In genomic region chr7:45093516-45093905, GRCm38 (mm10) we compare ENCODE assay signal across 13 mouse cellular contexts. TPM values are rescaled to one million over a fixed set of nuclear protein-coding genes. Genes with fewer than 3 reads are reported as not detected.
DNase-seq lines count a peak whose midpoint lies in the region; ATAC-seq and TF ChIP-seq lines count a peak whose summit lies in the region.
"Had no signal": no experiment of that assay in that cellular context is flagged by ENCODE, and none has a peak within 500 bp of the region (broad histone marks: within the 10 kb centered on the region; RNA-seq: fewer than 3 reads in every experiment).

No protein-coding gene starts in this region.

- peak overlapping the region; percentile 91; the same call in 1 of the 2 replicates for H3K27ac ChIP-seq in lung, embryonic 14.5 days (ENCODE audit: low read depth)
- peak overlapping the region; percentile 97 for H3K27ac ChIP-seq in embryonic facial prominence, embryonic 14.5 days (replicated peaks; ENCODE audit: low read depth, low read length)
- H3K27ac ChIP-seq in liver, postnatal 0 days (ENCODE audit: low read depth): no peak overlapping the region
- H3K27ac ChIP-seq: neural tube, embryonic 12.5 days had no signal

- H3K4me3 ChIP-seq in lung, embryonic 14.5 days (ENCODE audit: low read depth, low read length): no peak overlapping the region
- no peak overlapping the region for H3K4me3 ChIP-seq in embryonic facial prominence, embryonic 14.5 days (ENCODE audit: low read depth, low read length)
- no peak overlapping the region for H3K4me3 ChIP-seq in liver, postnatal 0 days (ENCODE audit: low read depth, low read length)
- H3K4me3 ChIP-seq: neural tube, embryonic 12.5 days had no signal

- TF ChIP-seq EP300 in liver, postnatal 0 days (IDR thresholded peaks at IDR 0.05; ENCODE audit: low read depth): no peak

- no peak overlapping the region for H3K4me2 ChIP-seq in lung, embryonic 14.5 days
- peak overlapping the region; percentile 70; the same call in 1 of the 2 replicates for H3K4me2 ChIP-seq in embryonic facial prominence, embryonic 14.5 days (ENCODE audit: low read depth, low read length)
- no peak overlapping the region for H3K4me2 ChIP-seq in liver, postnatal 0 days (ENCODE audit: low read depth, low read length)
- H3K4me2 ChIP-seq: neural tube, embryonic 12.5 days had no signal

- H3K9ac ChIP-seq in lung, embryonic 14.5 days: no peak overlapping the region
- H3K9ac ChIP-seq in embryonic facial prominence, embryonic 14.5 days (ENCODE audit: low read depth, low read length): no peak overlapping the region
- H3K9ac ChIP-seq in liver, postnatal 0 days (replicated peaks): no peak overlapping the region
- H3K9ac ChIP-seq: neural tube, embryonic 12.5 days had no signal

- peaks cover 10% of the 10 kb centered on the region for H3K36me3 ChIP-seq in lung, embryonic 14.5 days (ENCODE audit: insufficient read depth)
- H3K36me3 ChIP-seq in embryonic facial prominence, embryonic 14.5 days (ENCODE audit: control insufficient read depth, insufficient read depth, low read length): peaks cover 19% of the 10 kb centered on the region
- H3K36me3 ChIP-seq in liver, postnatal 0 days (replicated peaks; ENCODE audit: insufficient read depth, low read length): no peaks in the 10 kb centered on the region; the same call in 1 of the 2 replicates

- H3K9me3 ChIP-seq in lung, embryonic 14.5 days (ENCODE audit: low read depth, low read length): no peaks in the 10 kb centered on the region
- H3K9me3 ChIP-seq in embryonic facial prominence, embryonic 14.5 days (ENCODE audit: control insufficient read depth, low read length): no peaks in the 10 kb centered on the region
- no peaks in the 10 kb centered on the region for H3K9me3 ChIP-seq in liver, postnatal 0 days (ENCODE audit: low read length)
- H3K9me3 ChIP-seq: neural tube, embryonic 12.5 days had no signal

- 37% methylated on average over 18 of the region's 18 CpGs for WGBS in lung, embryonic 14.5 days
- 40% methylated on average over 18 of the region's 18 CpGs for WGBS in embryonic facial prominence, embryonic 14.5 days
- WGBS in liver, postnatal 0 days (ENCODE audit: insufficient replicate concordance): 40% methylated on average over 18 of the region's 18 CpGs

- H3K4me1 ChIP-seq in lung, embryonic 14.5 days (ENCODE audit: insufficient read depth): peaks cover 10% of the 10 kb centered on the region; the same call in 1 of the 2 replicates
- H3K4me1 ChIP-seq in embryonic facial prominence, embryonic 14.5 days (ENCODE audit: control insufficient read depth, insufficient read depth, low read length): peaks cover 12% of the 10 kb centered on the region
- peaks cover 12% of the 10 kb centered on the region; the same call in 1 of the 2 replicates for H3K4me1 ChIP-seq in liver, postnatal 0 days (ENCODE audit: insufficient read depth)

- no peak for TF ChIP-seq CTCF in lung, embryonic 14.5 days (IDR thresholded peaks at IDR 0.05; ENCODE audit: low read depth)
- no peak for TF ChIP-seq CTCF in liver, postnatal 0 days (IDR thresholded peaks at IDR 0.05; ENCODE audit: low read depth)

- peak; percentile 65 for DNase-seq in embryo, embryonic 10.5 days (ENCODE audit: low spot score)
- no peak for DNase-seq in embryo, embryonic 10 days (ENCODE audit: low spot score)
- DNase-seq in lung, embryonic 14.5 days: no peak
- DNase-seq in lung, postnatal 4 days: no peak
- DNase-seq in embryonic facial prominence, embryonic 14.5 days (ENCODE audit: low spot score): no peak
- no peak for DNase-seq in liver, postnatal 0 days
- DNase-seq in MN1 (ENCODE audit: low spot score): no peak
- DNase-seq: adrenal gland, postnatal 25 days; cerebellum, postnatal 36 days; gastrocnemius, postnatal 36 days; right cerebral cortex, postnatal 4 days had no signal

- no peaks in the 10 kb centered on the region for H3K27me3 ChIP-seq in lung, embryonic 14.5 days (ENCODE audit: insufficient read depth, low read length)
- no peaks in the 10 kb centered on the region for H3K27me3 ChIP-seq in embryonic facial prominence, embryonic 14.5 days (replicated peaks; ENCODE audit: control insufficient read depth, insufficient read depth, low read length)
- H3K27me3 ChIP-seq in liver, postnatal 0 days (ENCODE audit: insufficient read depth, low read length): no peaks in the 10 kb centered on the region
- H3K27me3 ChIP-seq: neural tube, embryonic 12.5 days had no signal

- no peak for ATAC-seq in lung, embryonic 14.5 days (ENCODE audit: insufficient read depth)
- ATAC-seq in embryonic facial prominence, embryonic 14.5 days (ENCODE audit: low read depth): no peak
- ATAC-seq in liver, postnatal 0 days: peak; percentile 7; the same call in 1 of the 2 replicates
- no peak for ATAC-seq in cerebellum, adult (ENCODE audit: insufficient number of reproducible peaks, low FRiP score, low TSS enrichment)

RNA-seq across cellular contexts. Expression of gene Rcn3, which starts 1.5 kb away (rescaled TPM):
- polyA plus RNA-seq in lung, embryonic 14.5 days (2014; fragmentation: Nextera tagmentation; extraction: Ambion mirVana): 344 and 360 TPM in 2 replicates
- 587 and 592 TPM in 2 replicates for polyA plus RNA-seq in embryonic facial prominence, embryonic 14.5 days (2014; fragmentation: Nextera tagmentation; extraction: Ambion mirVana)
- polyA plus RNA-seq in liver, postnatal 0 days (2015; fragmentation: Nextera tagmentation; extraction: Ambion mirVana): 17.1 and 17.9 TPM in 2 replicates

RNA-seq across cellular contexts. Expression of gene Fcgrt, which starts 10.1 kb away (rescaled TPM):
- 56.4 and 57.0 TPM in 2 replicates for polyA plus RNA-seq in lung, embryonic 14.5 days (2014; fragmentation: Nextera tagmentation; extraction: Ambion mirVana)
- polyA plus RNA-seq in embryonic facial prominence, embryonic 14.5 days (2014; fragmentation: Nextera tagmentation; extraction: Ambion mirVana): 120 and 129 TPM in 2 replicates
- polyA plus RNA-seq in liver, postnatal 0 days (2015; fragmentation: Nextera tagmentation; extraction: Ambion mirVana): 150 and 154 TPM in 2 replicates

RNA-seq across cellular contexts. Expression of gene Rps11, which starts 30.7 kb away (rescaled TPM):
- polyA plus RNA-seq in lung, embryonic 14.5 days (2014; fragmentation: Nextera tagmentation; extraction: Ambion mirVana): 1,873 and 1,878 TPM in 2 replicates
- polyA plus RNA-seq in embryonic facial prominence, embryonic 14.5 days (2014; fragmentation: Nextera tagmentation; extraction: Ambion mirVana): 1,575 and 1,608 TPM in 2 replicates
- 681 and 696 TPM in 2 replicates for polyA plus RNA-seq in liver, postnatal 0 days (2015; fragmentation: Nextera tagmentation; extraction: Ambion mirVana)

RNA-seq across cellular contexts. Expression of gene Prrg2, which starts 31.0 kb away (rescaled TPM):
- polyA plus RNA-seq in lung, embryonic 14.5 days (2014; fragmentation: Nextera tagmentation; extraction: Ambion mirVana): 18.1 and 19.2 TPM in 2 replicates
- polyA plus RNA-seq in embryonic facial prominence, embryonic 14.5 days (2014; fragmentation: Nextera tagmentation; extraction: Ambion mirVana): 20.9 and 22.2 TPM in 2 replicates
- 19.7 and 20.4 TPM in 2 replicates for polyA plus RNA-seq in liver, postnatal 0 days (2015; fragmentation: Nextera tagmentation; extraction: Ambion mirVana)

RNA-seq across cellular contexts. Expression of gene Nosip, which starts 31.3 kb away (rescaled TPM):
- polyA plus RNA-seq in lung, embryonic 14.5 days (2014; fragmentation: Nextera tagmentation; extraction: Ambion mirVana): 68.6 and 71.9 TPM in 2 replicates
- 59.1 and 63.3 TPM in 2 replicates for polyA plus RNA-seq in embryonic facial prominence, embryonic 14.5 days (2014; fragmentation: Nextera tagmentation; extraction: Ambion mirVana)
- 22.2 and 22.6 TPM in 2 replicates for polyA plus RNA-seq in liver, postnatal 0 days (2015; fragmentation: Nextera tagmentation; extraction: Ambion mirVana)

Comparison
In these comparisons a context has a peak if more than half of its experiments do, and no peak if none do; other contexts are left out.
1. RNA of gene Rcn3, which starts 1.5 kb away (polyA plus RNA-seq): 587 to 592 TPM in embryonic facial prominence, embryonic 14.5 days and 344 to 360 TPM in lung, embryonic 14.5 days; 17.1 to 17.9 TPM in liver, postnatal 0 days; every median in the first group is over 10 times any median in the second.